Mouse (Mus musculus) hindbrain, embryonic 11.5 days (tissue): ENCODE data around the gene Osbpl10. TPM values are rescaled to one million over a fixed set of nuclear protein-coding genes. Genes with fewer than 3 reads are reported as not detected.

Experiments used
- ATAC-seq: fragments of 200-750 bp; cut with Nextera tagmentation; 2 replicates; pipeline ENCODE4 v1.8.0; 2017; ENCODE audit warnings: mild to moderate bottlenecking, moderate TSS enrichment, moderate library complexity; ENCODE audit not compliant: low FRiP score
- DNase-seq: peaks from one replicate; pipeline ENCODE4 v3.0.0-alpha.2; 2015; ENCODE audit warnings: low spot score
- H3K27ac ChIP-seq: fragments of 300-500 bp; sonication (generic); 2 replicates; pipeline ENCODE4 v1.5.1; 2014; ENCODE audit warnings: mild to moderate bottlenecking, low read depth, low read length
- H3K27me3 ChIP-seq: fragments of 300-500 bp; sonication (generic); 2 replicates; pipeline ENCODE4 v1.6.1; 2014; ENCODE audit warnings: mild to moderate bottlenecking, low read length, moderate library complexity, mixed read lengths; ENCODE audit not compliant: control insufficient read depth, insufficient read depth
- H3K36me3 ChIP-seq: fragments of 300-500 bp; sonication (generic); 2 replicates; pipeline ENCODE4 v1.6.1; 2014; ENCODE audit warnings: mild to moderate bottlenecking, low read length, moderate library complexity, mixed read lengths; ENCODE audit not compliant: control insufficient read depth, insufficient read depth
- H3K4me1 ChIP-seq: fragments of 300-500 bp; sonication (generic); replicated peaks from 2 replicates; pipeline ENCODE4 v1.6.1; 2014; ENCODE audit warnings: low read length, mixed read lengths; ENCODE audit not compliant: control insufficient read depth, insufficient read depth
- H3K4me2 ChIP-seq: fragments of 300-500 bp; sonication (generic); replicated peaks from 2 replicates; pipeline ENCODE4 v1.6.1; 2014; ENCODE audit warnings: mild to moderate bottlenecking, low read depth, low read length
- H3K4me3 ChIP-seq: fragments of 300-500 bp; sonication (generic); 2 replicates; pipeline ENCODE4 v1.5.1; 2014; ENCODE audit warnings: low read depth, low read length
- H3K9ac ChIP-seq: fragments of 300-500 bp; sonication (generic); 2 replicates; pipeline ENCODE4 v1.6.1; 2014; ENCODE audit warnings: low read depth, low read length
- H3K9me3 ChIP-seq: fragments of 300-500 bp; sonication (generic); 2 replicates; pipeline ENCODE4 v1.6.1; 2016; ENCODE audit warnings: low read length; ENCODE audit not compliant: control insufficient read depth
- WGBS: fragments of 180-500 bp; shearing (Covaris S2); extraction: QIAGEN DNeasy Blood & Tissue Kit; methylation state at CpG from one replicate; pipeline ENCODE4 v1.1.7; 2014; 5-methylcytosine and 5-hydroxymethylcytosine counted together
- polyA plus RNA-seq: library from polyadenylated mRNA; unstranded; fragments of >200 nt; fragmentation: Nextera tagmentation; extraction: Ambion mirVana; gene quantifications from 2 replicates; pipeline ENCODE4 v1.2.1, GENCODE M21; 2014

The Osbpl10 gene
- polyA plus RNA-seq, 1 experiment from 2014 or later = 1.1 TPM

GRCm38 (mm10) chr9:115229676-115230075 is 251.3 kb downstream of the Osbpl10 start:
- H3K9me3 ChIP-seq = no peaks in the 10 kb centered on the region
- H3K27me3 ChIP-seq = no peaks in the 10 kb centered on the region
- no peak overlapping the region for H3K9ac ChIP-seq
- H3K4me2 ChIP-seq = no peak overlapping the region
- ATAC-seq = no peak
- H3K36me3 ChIP-seq = no peaks in the 10 kb centered on the region
- H3K27ac ChIP-seq = no peak overlapping the region
- peaks cover 2% of the 10 kb centered on the region; the same call in 1 of the 2 replicates for H3K4me1 ChIP-seq
- 72% methylated on average over 10 of the region's 10 CpGs for WGBS
- no peak for DNase-seq
- no peak overlapping the region for H3K4me3 ChIP-seq

GRCm38 (mm10) chr9:115230141-115230540 is 251.8 kb downstream of the Osbpl10 start:
- Histone ChIP-seq H3K4me2 (no peak overlapping the region), H3K27ac (no peak overlapping the region), H3K36me3 (no peaks in the 10 kb centered on the region), H3K27me3 (no peaks in the 10 kb centered on the region), H3K4me3 (no peak overlapping the region), H3K9ac (no peak overlapping the region), H3K9me3 (no peaks in the 10 kb centered on the region), H3K4me1 (no peaks in the 10 kb centered on the region; the same call in 1 of the 2 replicates)
- 23% methylated on average over 3 of the region's 3 CpGs for WGBS
- no peak for DNase-seq
- peak; percentile 31; the same call in 1 of the 2 replicates for ATAC-seq

- Histone ChIP-seq H3K4me1 (no peaks in the 10 kb centered on the region), H3K27me3 (no peaks in the 10 kb centered on the region), H3K4me2 (no peak overlapping the region), H3K9me3 (no peaks in the 10 kb centered on the region), H3K36me3 (no peaks in the 10 kb centered on the region), H3K4me3 (no peak overlapping the region), H3K27ac (no peak overlapping the region), H3K9ac (no peak overlapping the region)
- ATAC-seq (no peak), DNase-seq (no peak)
- WGBS = 93% methylated on average over 3 of the region's 3 CpGs
Observed at GRCm38 (mm10) chr9:115231476-115231875, 253.1 kb downstream of the Osbpl10 start.

- 93% methylated on average over 5 of the region's 5 CpGs for WGBS
- H3K9me3 ChIP-seq = no peaks in the 10 kb centered on the region
- no peak overlapping the region for H3K4me3 ChIP-seq
Observed at GRCm38 (mm10) chr9:115233721-115234120, 255.4 kb downstream of the Osbpl10 start.

GRCm38 (mm10) chr9:115234561-115234960 is 256.2 kb downstream of the Osbpl10 start:
- no peak overlapping the region for H3K27ac ChIP-seq
- no peak for DNase-seq
- WGBS = 94% methylated on average over 2 of the region's 2 CpGs

More at GRCm38 (mm10) chr9:115233721-115234120, 255.4 kb downstream of the Osbpl10 start:
- Histone ChIP-seq H3K9ac (no peak overlapping the region), H3K4me1 (no peaks in the 10 kb centered on the region), H3K27me3 (no peaks in the 10 kb centered on the region), H3K4me2 (no peak overlapping the region), H3K27ac (no peak overlapping the region), H3K36me3 (no peaks in the 10 kb centered on the region)
- DNase-seq = no peak
- no peak for ATAC-seq

GRCm38 (mm10) chr9:115236352-115236841 is 258.0 kb downstream of the Osbpl10 start:
- DNase-seq (no peak), ATAC-seq (no peak)
- WGBS = 91% methylated on average over 8 of the region's 8 CpGs
- peaks cover 2% of the 10 kb centered on the region; the same call in 1 of the 2 replicates for H3K36me3 ChIP-seq
- H3K4me3 ChIP-seq = no peak overlapping the region
- H3K4me2 ChIP-seq = no peak overlapping the region
- H3K9ac ChIP-seq = no peak overlapping the region
- H3K4me1 ChIP-seq = no peaks in the 10 kb centered on the region
- no peaks in the 10 kb centered on the region for H3K27me3 ChIP-seq
- H3K27ac ChIP-seq = no peak overlapping the region
- no peaks in the 10 kb centered on the region for H3K9me3 ChIP-seq

More at GRCm38 (mm10) chr9:115234561-115234960, 256.2 kb downstream of the Osbpl10 start:
- Histone ChIP-seq H3K36me3 (no peaks in the 10 kb centered on the region), H3K27me3 (no peaks in the 10 kb centered on the region), H3K4me3 (no peak overlapping the region), H3K4me2 (no peak overlapping the region), H3K9me3 (no peaks in the 10 kb centered on the region), H3K9ac (no peak overlapping the region), H3K4me1 (no peaks in the 10 kb centered on the region)
- ATAC-seq = no peak

- H3K36me3 ChIP-seq = peaks cover 8% of the 10 kb centered on the region; the same call in 1 of the 2 replicates
- no peak overlapping the region for H3K27ac ChIP-seq
- H3K4me2 ChIP-seq = no peak overlapping the region
- no peak overlapping the region for H3K4me3 ChIP-seq
- ATAC-seq (no peak), DNase-seq (no peak)
- H3K9me3 ChIP-seq = no peaks in the 10 kb centered on the region
- no peaks in the 10 kb centered on the region for H3K27me3 ChIP-seq
- H3K9ac ChIP-seq = no peak overlapping the region
- no peaks in the 10 kb centered on the region for H3K4me1 ChIP-seq
Observed at GRCm38 (mm10) chr9:115237943-115238342, 259.6 kb downstream of the Osbpl10 start.

- 94% methylated on average over 5 of the region's 5 CpGs for WGBS
Observed at GRCm38 (mm10) chr9:115239861-115240260, 261.5 kb downstream of the Osbpl10 start.

GRCm38 (mm10) chr9:115243630-115244029 is 265.3 kb downstream of the Osbpl10 start:
- no peaks in the 10 kb centered on the region for H3K4me1 ChIP-seq
- no peaks in the 10 kb centered on the region for H3K27me3 ChIP-seq
- DNase-seq (no peak), ATAC-seq (no peak)
- no peak overlapping the region for H3K4me3 ChIP-seq
- H3K4me2 ChIP-seq = no peak overlapping the region
- H3K36me3 ChIP-seq = peaks cover 14% of the 10 kb centered on the region; the same call in 1 of the 2 replicates
- no peak overlapping the region for H3K9ac ChIP-seq
- H3K9me3 ChIP-seq = no peaks in the 10 kb centered on the region
- no peak overlapping the region for H3K27ac ChIP-seq
- 88% methylated on average over 6 of the region's 6 CpGs for WGBS

More at GRCm38 (mm10) chr9:115239861-115240260, 261.5 kb downstream of the Osbpl10 start:
- H3K4me1 ChIP-seq = no peaks in the 10 kb centered on the region
- no peaks in the 10 kb centered on the region for H3K9me3 ChIP-seq
- no peak overlapping the region for H3K9ac ChIP-seq
- H3K27ac ChIP-seq = no peak overlapping the region
- no peak overlapping the region for H3K4me3 ChIP-seq
- H3K27me3 ChIP-seq = no peaks in the 10 kb centered on the region
- peaks cover 10% of the 10 kb centered on the region; the same call in 1 of the 2 replicates for H3K36me3 ChIP-seq
- DNase-seq (no peak), ATAC-seq (no peak)
- no peak overlapping the region for H3K4me2 ChIP-seq
